Mouse (Mus musculus) urinary bladder, postnatal 25 days (tissue): Measurements from ENCODE around the gene Vmn1r167.
"Not testable (repeated sequence)": the region's sequence is repeated elsewhere in the genome, so short reads cannot be mapped to it uniquely, and the experiment has no call there.

Experiments used
- DNase-seq: peaks from one replicate; pipeline ENCODE4 v3.0.0; 2022; ENCODE audit warnings: low spot score

The Vmn1r167 gene

GRCm38 (mm10) chr7:23507106-23507505 is at the start of gene Vmn1r167:
Vmn1r167 (minus strand) TSS chr7:23507206.
- DNase-seq, result not testable (repeated sequence)

DNA sequence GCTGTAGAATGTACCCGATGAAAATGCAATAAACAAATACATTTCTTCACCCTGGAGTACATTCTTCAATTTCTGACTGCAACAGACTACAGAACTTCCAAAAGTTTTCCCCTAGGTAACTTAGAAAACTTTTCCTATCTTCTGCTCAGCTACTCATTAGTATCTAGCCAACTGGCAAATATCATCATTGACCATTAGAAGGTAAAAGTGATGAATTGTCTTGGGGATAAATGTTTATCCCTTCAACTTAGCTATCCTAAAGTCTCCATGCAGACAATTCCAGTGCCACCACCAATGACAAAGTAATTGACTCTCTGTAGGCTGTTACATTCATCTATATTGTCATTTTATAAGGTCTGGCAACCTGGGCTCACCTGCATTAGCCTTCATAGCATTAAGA is 32.4 kb upstream of the Vmn1r167 start, which contains the start of gene Vmn1r168:
TSS of gene Vmn1r168 (plus strand) at position 301 of the 400 bp plus-strand sequence.
- DNase-seq, result not testable (repeated sequence)

DNA sequence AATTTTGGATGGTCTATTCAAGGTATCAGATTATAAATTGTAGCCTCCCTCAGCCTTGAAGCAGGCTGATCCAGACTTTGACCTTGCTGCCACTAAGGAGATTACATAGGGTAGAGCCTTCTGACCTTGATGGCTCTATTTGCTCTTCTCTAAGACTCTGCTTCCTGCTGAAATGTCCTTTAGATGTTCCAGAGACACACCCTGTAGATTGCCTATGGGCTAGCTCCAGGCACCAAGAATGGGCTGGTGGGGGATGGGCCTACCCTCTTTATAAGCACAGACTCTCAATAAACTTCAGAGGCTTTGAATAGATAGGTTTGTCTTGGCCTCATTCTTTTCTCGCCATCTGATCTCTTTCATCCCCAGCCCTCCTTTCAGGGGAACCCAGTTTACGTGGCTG is 34.1 kb downstream of the Vmn1r167 start:
- not testable (repeated sequence) for DNase-seq

GRCm38 (mm10) chr7:23470832-23471231 is 36.2 kb downstream of the Vmn1r167 start:
- DNase-seq, result not testable (repeated sequence)

GRCm38 (mm10) chr7:23470201-23470600 is 36.8 kb downstream of the Vmn1r167 start:
- not testable (repeated sequence) for DNase-seq
